Mouse (Mus musculus): Measurements from ENCODE around the gene A830018L16Rik. TPM values are rescaled to one million over a fixed set of nuclear protein-coding genes. Genes with fewer than 3 reads are reported as not detected.
"Not testable (repeated sequence)": the region's sequence is repeated elsewhere in the genome, so short reads cannot be mapped to it uniquely, and the experiment has no call there.

Gene A830018L16Rik
- polyA plus RNA-seq, 1 experiment: 5.5 TPM

- no peak for DNase-seq (ENCODE audit: low read depth)
- TF ChIP-seq CTCF (IDR thresholded peaks at IDR 0.05; ENCODE audit: borderline replicate concordance, extremely low read depth, insufficient read depth, insufficient read length) (no peak), POLR2A (IDR thresholded peaks at IDR 0.05; ENCODE audit: borderline replicate concordance, extremely low read depth, insufficient read depth, insufficient read length, poor library complexity, severe bottlenecking) (no peak)
Measured at GRCm38 (mm10) chr1:11467065-11467643, 53.2 kb downstream of the A830018L16Rik start.

GRCm38 (mm10) chr1:11492936-11493335 lies 79.0 kb downstream of the A830018L16Rik start:
- DNase-seq (ENCODE audit: low read depth): no peak

GRCm38 (mm10) chr1:11501556-11501955 lies 87.7 kb downstream of the A830018L16Rik start:
- no peak for TF ChIP-seq POLR2A (IDR thresholded peaks at IDR 0.05; ENCODE audit: borderline replicate concordance, extremely low read depth, insufficient read depth, insufficient read length, poor library complexity, severe bottlenecking)
- no peak for TF ChIP-seq CTCF (IDR thresholded peaks at IDR 0.05; ENCODE audit: borderline replicate concordance, extremely low read depth, insufficient read depth, insufficient read length)
- no peak for DNase-seq (ENCODE audit: low read depth)

More at GRCm38 (mm10) chr1:11492936-11493335, 79.0 kb downstream of the A830018L16Rik start:
- TF ChIP-seq CTCF (IDR thresholded peaks at IDR 0.05; ENCODE audit: borderline replicate concordance, extremely low read depth, insufficient read depth, insufficient read length) (no peak), POLR2A (IDR thresholded peaks at IDR 0.05; ENCODE audit: borderline replicate concordance, extremely low read depth, insufficient read depth, insufficient read length, poor library complexity, severe bottlenecking) (no peak)

- DNase-seq (ENCODE audit: low read depth): not testable (repeated sequence)
Measured at GRCm38 (mm10) chr1:11549810-11550209, 135.9 kb downstream of the A830018L16Rik start.

GRCm38 (mm10) chr1:11565309-11565708 lies 151.4 kb downstream of the A830018L16Rik start:
- DNase-seq (ENCODE audit: low read depth): peak; percentile 73
- peak; percentile 72 for TF ChIP-seq CTCF (IDR thresholded peaks at IDR 0.05; ENCODE audit: borderline replicate concordance, extremely low read depth, insufficient read depth, insufficient read length)
- TF ChIP-seq POLR2A (IDR thresholded peaks at IDR 0.05; ENCODE audit: borderline replicate concordance, extremely low read depth, insufficient read depth, insufficient read length, poor library complexity, severe bottlenecking): no peak

GRCm38 (mm10) chr1:11566730-11567129 lies 152.8 kb downstream of the A830018L16Rik start:
- TF ChIP-seq CTCF (IDR thresholded peaks at IDR 0.05; ENCODE audit: borderline replicate concordance, extremely low read depth, insufficient read depth, insufficient read length): no peak
- TF ChIP-seq POLR2A (IDR thresholded peaks at IDR 0.05; ENCODE audit: borderline replicate concordance, extremely low read depth, insufficient read depth, insufficient read length, poor library complexity, severe bottlenecking): no peak
- DNase-seq (ENCODE audit: low read depth): no peak

- TF ChIP-seq POLR2A (IDR thresholded peaks at IDR 0.05; ENCODE audit: borderline replicate concordance, extremely low read depth, insufficient read depth, insufficient read length, poor library complexity, severe bottlenecking) (no peak), CTCF (IDR thresholded peaks at IDR 0.05; ENCODE audit: borderline replicate concordance, extremely low read depth, insufficient read depth, insufficient read length) (no peak)
- DNase-seq (ENCODE audit: low read depth): peak; percentile 56
Measured at GRCm38 (mm10) chr1:11567300-11567885, 153.5 kb downstream of the A830018L16Rik start.

GRCm38 (mm10) chr1:11570274-11570673 lies 156.4 kb downstream of the A830018L16Rik start:
- TF ChIP-seq POLR2A (IDR thresholded peaks at IDR 0.05; ENCODE audit: borderline replicate concordance, extremely low read depth, insufficient read depth, insufficient read length, poor library complexity, severe bottlenecking): no peak
- no peak for TF ChIP-seq CTCF (IDR thresholded peaks at IDR 0.05; ENCODE audit: borderline replicate concordance, extremely low read depth, insufficient read depth, insufficient read length)
- no peak for DNase-seq (ENCODE audit: low read depth)

- no peak for DNase-seq (ENCODE audit: low read depth)
- TF ChIP-seq CTCF (IDR thresholded peaks at IDR 0.05; ENCODE audit: borderline replicate concordance, extremely low read depth, insufficient read depth, insufficient read length) (no peak), POLR2A (IDR thresholded peaks at IDR 0.05; ENCODE audit: borderline replicate concordance, extremely low read depth, insufficient read depth, insufficient read length, poor library complexity, severe bottlenecking) (no peak)
Measured at GRCm38 (mm10) chr1:11573462-11573861, 159.6 kb downstream of the A830018L16Rik start.

GRCm38 (mm10) chr1:11580026-11580425 lies 166.1 kb downstream of the A830018L16Rik start:
- DNase-seq (ENCODE audit: low read depth): no peak
- TF ChIP-seq CTCF (IDR thresholded peaks at IDR 0.05; ENCODE audit: borderline replicate concordance, extremely low read depth, insufficient read depth, insufficient read length) (no peak), POLR2A (IDR thresholded peaks at IDR 0.05; ENCODE audit: borderline replicate concordance, extremely low read depth, insufficient read depth, insufficient read length, poor library complexity, severe bottlenecking) (no peak)

GRCm38 (mm10) chr1:11588305-11588704 lies 174.4 kb downstream of the A830018L16Rik start:
- TF ChIP-seq POLR2A (IDR thresholded peaks at IDR 0.05; ENCODE audit: borderline replicate concordance, extremely low read depth, insufficient read depth, insufficient read length, poor library complexity, severe bottlenecking) (no peak), CTCF (IDR thresholded peaks at IDR 0.05; ENCODE audit: borderline replicate concordance, extremely low read depth, insufficient read depth, insufficient read length) (no peak)
- no peak for DNase-seq (ENCODE audit: low read depth)

- peak; percentile 12 for DNase-seq (ENCODE audit: low read depth)
- TF ChIP-seq CTCF (IDR thresholded peaks at IDR 0.05; ENCODE audit: borderline replicate concordance, extremely low read depth, insufficient read depth, insufficient read length) (no peak), POLR2A (IDR thresholded peaks at IDR 0.05; ENCODE audit: borderline replicate concordance, extremely low read depth, insufficient read depth, insufficient read length, poor library complexity, severe bottlenecking) (no peak)
Measured at GRCm38 (mm10) chr1:11650137-11650536, 236.2 kb downstream of the A830018L16Rik start.

Data from brain, embryonic 14.5 days (tissue).